Mouse (Mus musculus): ENCODE measurements around the gene Col20a1.

Gene Col20a1

DNA sequence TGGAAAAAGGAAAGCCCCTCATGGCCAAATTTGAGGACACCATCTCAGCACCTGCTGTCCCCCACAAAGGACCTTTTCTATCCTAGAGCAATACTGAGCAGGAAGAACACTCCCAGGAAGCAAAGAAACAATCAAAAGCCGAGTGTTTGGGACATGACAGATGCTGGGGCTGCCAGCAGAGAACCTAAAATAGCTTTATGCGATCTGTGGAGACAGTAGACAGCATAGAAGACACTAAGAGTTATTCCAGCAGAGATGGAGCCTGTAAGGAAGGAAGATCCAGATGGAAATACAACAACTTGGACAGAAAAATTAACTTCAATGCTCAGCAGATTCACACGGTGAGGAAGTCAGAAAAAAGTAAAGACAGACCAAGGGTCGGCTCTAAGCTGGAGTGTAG, 79.5 kb downstream of the Col20a1 start:
- DNase-seq (ENCODE audit: low read depth, low spot score), result no peak
